Comparison of ENCODE assay signal across 18 mouse cellular contexts in the genomic region with DNA sequence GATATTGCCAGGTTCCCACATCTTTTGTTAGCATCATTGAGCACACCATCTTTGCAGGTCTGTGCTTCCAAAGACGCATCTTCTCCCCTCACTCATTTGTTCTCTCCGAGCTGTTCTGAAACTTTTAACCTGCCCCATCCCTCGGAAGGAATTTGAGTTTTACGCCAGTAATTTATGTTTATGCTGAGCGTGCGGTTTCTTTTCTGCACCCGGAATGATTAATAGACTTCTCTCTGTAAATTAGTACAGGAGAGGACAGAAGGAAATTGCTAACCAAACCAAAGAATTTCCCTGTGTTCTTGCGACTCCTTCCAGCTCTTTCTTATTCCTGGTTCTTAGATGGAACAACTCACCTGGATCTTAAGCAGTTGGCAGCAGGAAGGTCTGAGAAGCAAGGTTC.
"Had no signal": no experiment of that assay in that cellular context is flagged by ENCODE, and none has a peak within 500 bp of the region (broad histone marks: within the 10 kb centered on the region; RNA-seq: fewer than 3 reads in every experiment).

No protein-coding gene starts in this region.

- DNase-seq: lung, postnatal 10 days; lung, postnatal 4 days; midbrain, embryonic 14.5 days; retina, postnatal 1 day; right cerebral cortex, adult 18-20 months; right cerebral cortex, postnatal 25 days; right cerebral cortex, postnatal 4 days; spleen, adult 18-20 months; thymus, adult 18-20 months; thymus, postnatal 14 days; thymus, postnatal 36 days had no signal

- H3K9ac ChIP-seq: lung, embryonic 14.5 days; midbrain, embryonic 12.5 days; neural tube, embryonic 13.5 days; neural tube, embryonic 15.5 days had no signal

- H3K4me3 ChIP-seq: midbrain, embryonic 10.5 days; midbrain, embryonic 12.5 days; myocyte; neural tube, embryonic 13.5 days; neural tube, embryonic 15.5 days had no signal

- H3K36me3 ChIP-seq: midbrain, embryonic 10.5 days; midbrain, embryonic 12.5 days; neural tube, embryonic 13.5 days; neural tube, embryonic 15.5 days had no signal

- H3K27ac ChIP-seq: midbrain, embryonic 10.5 days; midbrain, embryonic 12.5 days; neural tube, embryonic 13.5 days; neural tube, embryonic 15.5 days had no signal

- H3K4me2 ChIP-seq: lung, embryonic 14.5 days; midbrain, embryonic 12.5 days; neural tube, embryonic 13.5 days; neural tube, embryonic 15.5 days had no signal

- ATAC-seq: midbrain, embryonic 16.5 days had no signal

- H3K4me1 ChIP-seq: midbrain, embryonic 10.5 days; midbrain, embryonic 12.5 days had no signal

- H3K9me3 ChIP-seq: midbrain, embryonic 10.5 days; midbrain, embryonic 12.5 days; neural tube, embryonic 13.5 days; neural tube, embryonic 15.5 days had no signal

- H3K27me3 ChIP-seq: midbrain, embryonic 12.5 days; neural tube, embryonic 13.5 days; neural tube, embryonic 15.5 days had no signal
